Mouse (Mus musculus) ES-E14 (cell line): ENCODE data around the gene Cachd1. TPM values are rescaled to one million over a fixed set of nuclear protein-coding genes. Genes with fewer than 3 reads are reported as not detected.

Experiments
- DNase-seq: peaks from one replicate; pipeline ENCODE4 v3.0.0-alpha.2; 2013; ENCODE audit warnings: low read depth, low spot score
- H3K27ac ChIP-seq: 2 replicates; pipeline ENCODE4 v1.5.1; 2012; ENCODE audit warnings: low read depth, mild to moderate bottlenecking, low read length, moderate library complexity, mixed read lengths; ENCODE audit not compliant: poor library complexity, insufficient read depth, severe bottlenecking
- H3K36me3 ChIP-seq: 2 replicates; pipeline ENCODE4 v1.6.1; 2012; ENCODE audit warnings: mild to moderate bottlenecking, low read length, moderate library complexity, mixed read lengths; ENCODE audit not compliant: control insufficient read depth, poor library complexity, insufficient read depth, severe bottlenecking
- H3K4me1 ChIP-seq, 2 experiments: fragments of 150-350 bp in 1 of 2; sonication (generic) in 1 of 2; 2 replicates each; pipeline ENCODE4 v1.6.1; 2012; ENCODE audit warnings: low read length in 2 of 2, mild to moderate bottlenecking in 1 of 2, mixed read lengths in 1 of 2; ENCODE audit not compliant: control insufficient read depth in 2 of 2, insufficient read depth in 2 of 2, poor library complexity in 1 of 2
- H3K4me3 ChIP-seq, 2 experiments: fragments of 150-350 bp in 1 of 2; sonication (generic) in 1 of 2; 2 replicates each; pipeline ENCODE4 v1.5.1; 2012; ENCODE audit warnings: low read length in 2 of 2, low read depth in 1 of 2, mild to moderate bottlenecking in 1 of 2, mixed read lengths in 1 of 2; ENCODE audit not compliant: insufficient read depth in 1 of 2, poor library complexity in 1 of 2, severe bottlenecking in 1 of 2
- H3K9ac ChIP-seq: 2 replicates; pipeline ENCODE4 v1.6.1; 2012; ENCODE audit warnings: low read depth, mild to moderate bottlenecking, low read length, mixed read lengths; ENCODE audit not compliant: poor library complexity, insufficient read depth, severe bottlenecking
- H3K9me3 ChIP-seq: fragments of 150-350 bp; sonication (generic); 2 replicates; pipeline ENCODE4 v1.6.1; 2012; ENCODE audit warnings: low read depth, mild to moderate bottlenecking, low read length; ENCODE audit not compliant: control insufficient read depth, insufficient read depth
- CHD2 ChIP-seq: IDR thresholded peaks from 2 replicates; pipeline ENCODE4 v1.6.1; 2014; ENCODE audit warnings: mild to moderate bottlenecking, low read depth, low read length, inconsistent platforms
- HCFC1 ChIP-seq: IDR thresholded peaks from 2 replicates; pipeline ENCODE4 v1.6.1; 2012; ENCODE audit warnings: low read length, inconsistent platforms, borderline replicate concordance; ENCODE audit not compliant: insufficient read depth
- MAFK ChIP-seq: IDR thresholded peaks from 2 replicates; pipeline ENCODE4 v1.6.1; 2014; ENCODE audit warnings: mild to moderate bottlenecking, low read depth, low read length, inconsistent platforms; ENCODE audit not compliant: insufficient read depth
- ZC3H11A ChIP-seq: IDR thresholded peaks from 2 replicates; pipeline ENCODE4 v1.6.1; 2012; ENCODE audit warnings: low read depth, mild to moderate bottlenecking, inconsistent platforms, low read length, borderline replicate concordance
- ZNF384 ChIP-seq: IDR thresholded peaks from 2 replicates; pipeline ENCODE4 v1.6.1; 2012; ENCODE audit warnings: low read depth, low read length, inconsistent platforms
- in situ Hi-C, 2 experiments: fragments of 600-800 bp; cut with MboI; formaldehyde crosslinking; loops; one replicate each; pipeline ENCODE4 v1.15.1; 2025; ENCODE audit warnings: low sequenced_read_pairs in 2 of 2, inconsistent platforms in 1 of 2; ENCODE audit not compliant: unreplicated experiment in 2 of 2
- total RNA-seq: library from RNA; depleted of rRNA; stranded (reverse); fragments of 300-350 nt; gene quantifications from 2 replicates; pipeline ENCODE4 v1.2.3, GENCODE M21; 2012

The Cachd1 gene
- total RNA-seq, 1 experiment: 7.6 TPM

DNA sequence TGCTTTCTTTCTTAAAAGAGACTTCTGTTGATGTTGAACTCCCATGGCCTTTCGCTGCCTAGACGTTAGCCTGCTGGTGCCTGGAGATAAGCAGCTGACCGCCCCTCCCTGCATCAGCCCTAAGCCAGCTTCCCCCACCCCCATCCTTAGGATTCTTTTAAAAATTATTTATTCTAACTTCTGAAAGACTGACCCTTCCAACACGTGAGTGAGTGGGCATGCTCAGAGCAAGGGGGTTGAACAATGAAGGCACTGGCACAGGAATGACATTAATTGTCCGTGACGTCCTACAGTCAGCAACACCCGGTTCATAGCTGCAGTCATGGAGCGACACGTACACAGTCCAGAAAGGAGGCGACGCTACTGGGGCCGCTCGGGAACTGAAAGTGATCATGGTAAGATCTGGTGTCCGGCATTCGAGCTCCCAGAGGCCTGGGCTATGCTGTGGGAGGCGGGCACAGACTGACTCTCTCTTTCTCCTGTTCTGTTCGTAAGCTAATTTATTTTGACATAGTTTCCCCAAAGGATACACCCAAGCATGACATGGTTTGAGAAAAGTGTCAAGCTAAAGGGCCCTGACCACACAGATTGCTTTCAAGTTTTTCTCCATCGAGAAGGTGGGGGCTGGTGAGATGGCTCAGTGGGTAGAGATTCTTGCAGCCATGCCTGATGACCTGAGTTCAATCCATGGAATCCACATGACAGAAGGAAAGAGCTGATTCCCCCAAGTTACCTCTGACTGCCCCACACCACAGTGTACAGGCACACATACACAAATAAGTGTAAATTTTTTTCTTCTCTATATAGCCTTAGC, 218.2 kb downstream of the Cachd1 start:
- no peak overlapping the region for H3K27ac ChIP-seq
- no peak for DNase-seq

GRCm38 (mm10) chr4:100995617-100996016, 219.1 kb downstream of the Cachd1 start:
- in situ Hi-C loops: loop anchor here in 1 of 2 experiments (25.0 kb wide), 1 partner anchor 258 kb away; no protein-coding TSS in a partner anchor
- Histone ChIP-seq H3K9ac (no peak overlapping the region), H3K4me3 (no peak overlapping the region), H3K36me3 (no peaks in the 10 kb centered on the region; the same call in 1 of the 2 replicates), H3K9me3 (no peaks in the 10 kb centered on the region), H3K27ac (no peak overlapping the region), H3K4me1 (no peaks in the 10 kb centered on the region)
- no peak for TF ChIP-seq MAFK
- no peak for TF ChIP-seq HCFC1
- no peak for TF ChIP-seq CHD2
- no peak for TF ChIP-seq ZC3H11A
- no peak for TF ChIP-seq ZNF384
- no peak for DNase-seq

More for the DNA sequence above, 218.2 kb downstream of the Cachd1 start:
- TF ChIP-seq MAFK: no peak
- no peak for TF ChIP-seq ZC3H11A
- TF ChIP-seq HCFC1: no peak
- TF ChIP-seq ZNF384: no peak
- no peak for TF ChIP-seq CHD2
- Histone ChIP-seq H3K9me3 (no peaks in the 10 kb centered on the region), H3K4me3 (no peak overlapping the region), H3K4me1 (no peaks in the 10 kb centered on the region), H3K36me3 (no peaks in the 10 kb centered on the region; the same call in 1 of the 2 replicates), H3K9ac (no peak overlapping the region)
- in situ Hi-C loops: loop anchor here in 1 of 2 experiments (25.0 kb wide), 1 partner anchor 257 kb away; no protein-coding TSS in a partner anchor

- Histone ChIP-seq H3K4me1 (no peaks in the 10 kb centered on the region), H3K4me3 (no peak overlapping the region), H3K9ac (no peak overlapping the region), H3K27ac (no peak overlapping the region), H3K36me3 (no peaks in the 10 kb centered on the region; the same call in 1 of the 2 replicates), H3K9me3 (no peaks in the 10 kb centered on the region)
- DNase-seq: no peak
- in situ Hi-C loops: loop anchor here in 1 of 2 experiments (25.0 kb wide), 1 partner anchor 259 kb away; no protein-coding TSS in a partner anchor
- TF ChIP-seq MAFK: no peak
- TF ChIP-seq ZNF384: no peak
- TF ChIP-seq CHD2: no peak
- TF ChIP-seq HCFC1: no peak
Observed at GRCm38 (mm10) chr4:100996060-100996651, 219.7 kb downstream of the Cachd1 start.

DNA sequence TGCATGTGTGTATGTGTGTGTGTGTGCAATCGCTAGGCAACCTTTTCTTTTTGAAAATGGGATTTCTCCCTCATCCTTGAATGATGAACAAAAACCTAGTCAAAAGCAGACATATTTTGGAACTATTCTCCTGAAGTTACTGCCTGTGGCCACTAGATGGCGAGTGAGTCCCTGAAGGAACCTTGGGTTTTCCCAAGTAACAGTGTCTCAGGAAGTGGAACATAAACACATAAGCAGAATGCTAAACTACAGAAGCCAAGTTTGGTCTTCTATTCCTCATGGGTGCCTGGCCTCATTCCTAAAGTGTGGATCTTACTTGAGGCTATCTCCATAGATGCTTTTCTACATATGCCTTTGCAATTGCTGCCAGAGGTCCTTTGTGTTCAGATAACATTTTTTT, 221.7 kb downstream of the Cachd1 start:
- H3K9ac ChIP-seq: no peak overlapping the region
- H3K9me3 ChIP-seq: no peaks in the 10 kb centered on the region
- no peak for DNase-seq
- H3K27ac ChIP-seq: no peak overlapping the region
- no peak for TF ChIP-seq ZNF384
- H3K4me1 ChIP-seq: peaks cover 0 to 3% of the 10 kb centered on the region in 2 experiments; a peak in 1 of 4 replicates
- peaks cover 2% of the 10 kb centered on the region; the same call in 1 of the 2 replicates for H3K36me3 ChIP-seq
- no peak overlapping the region for H3K4me3 ChIP-seq
- in situ Hi-C loops: loop anchor here in 1 of 2 experiments (25.0 kb wide), 1 partner anchor 261 kb away; no protein-coding TSS in a partner anchor
